Mouse (Mus musculus) CH12F3 (cell line): ENCODE measurements around the gene Ccdc93.

Experiments used
- in situ Hi-C: fragments of 300-500 bp; cut with MboI; formaldehyde crosslinking; loops from 2 replicates; pipeline ENCODE4 v1.14.3; 2020; ENCODE audit warnings: low sequenced_read_pairs

The Ccdc93 gene

GRCm38 (mm10) chr1:121508729-121509128 lies 77.9 kb downstream of the Ccdc93 start:
- in situ Hi-C loops: no loop called here

DNA sequence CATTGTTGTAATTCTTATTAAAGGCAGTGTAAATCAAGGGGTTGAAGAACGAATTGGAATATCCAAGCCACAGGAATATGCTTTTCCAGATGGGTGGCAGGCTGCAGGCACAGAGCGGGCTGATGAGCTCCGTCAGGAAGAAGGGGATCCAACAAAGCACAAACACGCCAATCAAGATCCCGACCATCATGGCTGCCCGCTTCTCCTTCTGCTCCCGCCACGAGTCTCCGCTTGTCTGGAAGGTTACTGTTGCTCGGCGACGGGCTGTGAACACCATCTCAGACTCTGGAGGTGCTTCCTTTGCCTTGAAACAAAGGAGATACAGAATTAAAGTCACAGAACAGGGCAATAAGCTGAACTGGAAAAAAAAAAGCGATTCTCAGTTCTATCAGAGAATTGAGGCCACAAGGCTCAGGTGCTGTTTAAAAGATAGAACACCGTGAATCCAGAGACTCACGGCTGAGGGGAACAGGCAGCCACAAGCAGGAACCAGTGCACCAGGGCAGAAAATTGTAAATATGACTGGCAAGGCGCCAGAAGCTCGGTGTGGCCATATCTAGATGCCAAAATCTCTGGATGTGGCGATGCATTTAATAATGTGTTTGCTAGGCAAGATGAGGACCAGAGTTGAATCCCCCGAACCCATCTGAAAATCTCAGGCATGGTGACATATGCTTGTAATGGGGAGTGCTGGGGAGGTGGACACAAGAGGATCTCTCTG lies 79.7 kb downstream of the Ccdc93 start:
- in situ Hi-C loops: no loop called here

- in situ Hi-C loops: no loop called here
These were observed 80.3 kb downstream of the Ccdc93 start for GRCm38 (mm10) chr1:121511186-121511585.

DNA sequence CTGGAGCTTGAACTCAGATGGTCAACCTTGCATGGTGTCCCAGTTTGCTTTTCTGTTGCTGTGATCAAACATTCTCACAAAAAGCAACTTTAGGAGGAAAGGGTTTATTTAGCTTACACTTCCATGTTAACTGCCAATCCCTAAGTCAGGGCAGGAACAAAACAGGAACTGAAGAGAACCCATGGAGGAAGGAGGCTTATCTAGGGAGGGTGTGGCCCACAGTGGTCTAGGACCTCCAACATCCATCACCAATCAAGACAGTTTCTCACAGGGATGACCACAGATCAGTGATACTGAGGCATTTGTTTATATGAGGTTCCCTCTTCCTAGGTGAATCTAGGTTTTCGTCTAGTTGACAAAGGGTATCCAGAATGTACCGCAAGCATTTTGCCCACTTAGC lies 81.1 kb downstream of the Ccdc93 start:
- in situ Hi-C loops: no loop called here

DNA sequence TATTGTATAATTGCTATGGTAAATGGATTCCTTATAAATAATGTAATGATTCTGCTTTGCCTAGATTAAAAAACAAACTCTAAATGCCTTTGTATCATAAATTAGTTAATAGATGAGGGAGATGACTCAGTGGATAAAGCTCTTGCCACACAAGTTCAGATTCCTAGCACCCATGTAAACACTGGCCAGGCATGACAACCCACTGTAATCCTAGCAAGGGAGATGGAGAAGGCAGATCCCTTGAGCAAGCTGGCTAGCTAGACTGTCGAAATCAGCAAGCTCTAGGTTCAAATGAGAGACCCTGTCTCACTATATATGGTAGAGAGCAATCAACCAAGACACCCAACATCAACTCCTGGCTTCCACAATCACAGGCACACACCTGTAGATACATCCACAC lies 87.8 kb downstream of the Ccdc93 start:
- in situ Hi-C loops: no loop called here

- in situ Hi-C loops: no loop called here
These were observed 96.2 kb downstream of the Ccdc93 start for GRCm38 (mm10) chr1:121527061-121527460.

- in situ Hi-C loops: no loop called here
These were observed 97.0 kb downstream of the Ccdc93 start for GRCm38 (mm10) chr1:121527600-121528398.

DNA sequence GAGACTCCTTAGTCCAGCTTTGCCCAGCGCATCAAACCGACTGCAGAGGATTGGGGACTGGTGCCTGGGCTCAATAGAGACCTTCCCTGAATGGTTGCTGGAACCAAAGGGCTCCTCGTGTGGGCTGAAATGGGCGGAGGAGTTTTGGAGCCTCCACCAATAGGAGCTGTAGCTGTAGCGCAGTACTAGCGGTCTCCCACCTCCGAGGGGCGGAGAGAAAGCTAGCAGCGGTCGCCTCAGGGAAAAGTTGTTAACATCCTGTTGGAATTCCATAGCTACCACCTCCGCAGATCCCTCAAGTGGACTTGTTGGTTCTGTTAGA lies 97.5 kb downstream of the Ccdc93 start, which contains the start of gene Htr5b:
Gene Htr5b, minus strand, starts transcription at position 67 of the 322 bp plus-strand sequence.
- in situ Hi-C loops: no loop called here

DNA sequence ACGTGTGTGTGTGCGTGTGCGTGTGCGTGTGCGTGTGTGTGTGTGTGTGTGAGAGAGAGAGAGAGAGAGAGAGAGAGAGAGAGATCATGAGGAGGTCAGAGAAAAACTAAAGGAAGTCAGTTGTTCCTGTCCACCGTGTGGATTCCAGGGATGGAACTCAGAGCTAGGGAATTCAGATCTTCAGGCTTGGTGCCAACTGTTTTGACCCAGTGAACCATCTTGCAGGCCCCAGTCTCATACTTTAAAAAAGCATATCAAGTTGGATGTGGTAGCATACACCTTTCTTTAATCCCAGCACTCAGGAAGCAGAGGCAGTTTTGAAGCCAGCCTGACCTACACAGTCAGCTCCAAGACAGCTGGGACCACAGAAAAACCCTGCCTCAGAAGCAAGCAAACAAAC lies 98.4 kb downstream of the Ccdc93 start:
- in situ Hi-C loops: no loop called here

DNA sequence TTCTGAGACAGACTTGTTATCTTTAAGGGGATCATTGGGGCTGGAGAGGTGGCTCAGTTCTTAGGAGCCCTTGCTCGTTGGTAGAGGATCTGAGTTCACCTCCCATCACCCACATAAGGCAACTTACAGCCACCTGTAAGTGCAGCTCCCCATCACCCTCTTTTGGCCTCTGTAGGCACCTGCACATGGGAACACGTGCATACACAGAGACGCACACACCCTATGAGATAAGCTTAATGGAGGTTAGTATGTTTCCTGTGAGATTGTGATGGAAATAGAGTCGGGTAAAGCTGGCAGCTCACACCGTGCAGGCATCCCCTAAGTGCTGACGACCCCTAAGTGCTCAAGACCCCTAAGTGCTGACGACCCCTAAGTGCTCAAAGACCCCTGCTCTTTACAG lies 100.6 kb downstream of the Ccdc93 start:
- in situ Hi-C loops: no loop called here

GRCm38 (mm10) chr1:121540361-121540760 lies 109.5 kb downstream of the Ccdc93 start:
- in situ Hi-C loops: no loop called here

GRCm38 (mm10) chr1:121546844-121547243 lies 116.0 kb downstream of the Ccdc93 start:
- in situ Hi-C loops: no loop called here

DNA sequence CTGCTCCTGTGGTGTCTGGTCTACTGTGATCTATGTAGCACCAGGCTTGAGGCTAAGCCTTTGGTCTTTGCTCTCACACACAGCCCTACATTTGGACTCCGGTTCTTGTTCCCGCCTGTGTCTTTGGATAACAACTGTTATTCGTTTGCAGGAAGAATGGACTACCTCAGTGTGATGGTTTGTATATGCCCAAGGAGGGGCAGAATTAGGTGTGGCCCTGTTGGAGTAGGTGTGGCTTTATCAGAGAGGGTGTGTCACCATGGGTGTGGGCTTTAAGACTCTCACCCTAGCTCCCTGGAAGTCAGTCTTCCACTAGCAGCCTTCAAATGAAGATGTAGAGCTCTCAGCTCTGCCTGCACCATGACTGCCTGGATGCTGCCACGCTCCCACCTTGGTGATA lies 117.8 kb downstream of the Ccdc93 start:
- in situ Hi-C loops: no loop called here

- in situ Hi-C loops: no loop called here
These were observed 118.6 kb downstream of the Ccdc93 start for GRCm38 (mm10) chr1:121549456-121549855.

- in situ Hi-C loops: loop anchor here (10.0 kb wide), 1 partner anchor 116 kb away; the partner anchor contains the start of gene Ccdc93
These were observed 120.1 kb downstream of the Ccdc93 start for GRCm38 (mm10) chr1:121550801-121551456.

DNA sequence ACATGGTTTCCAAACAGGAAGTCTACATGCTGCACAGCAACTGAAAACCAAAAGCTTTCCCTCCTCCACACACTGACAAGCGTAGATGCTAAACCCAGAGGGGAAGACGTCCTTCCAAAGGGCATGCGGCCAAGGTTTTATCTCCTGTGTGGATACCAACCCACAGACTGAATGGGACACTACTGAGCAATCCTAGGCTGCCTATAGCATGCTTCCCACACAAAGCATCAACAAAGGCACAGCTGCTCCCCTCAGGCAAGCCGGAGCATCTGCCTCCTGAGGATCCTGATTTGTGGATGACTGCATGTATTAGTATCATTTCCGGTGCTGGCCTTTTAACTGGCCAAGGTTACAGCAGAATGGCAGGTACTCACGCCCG lies 120.6 kb downstream of the Ccdc93 start:
- in situ Hi-C loops: loop anchor here (10.0 kb wide), 1 partner anchor 117 kb away; the partner anchor contains the start of gene Ccdc93
